Mouse (Mus musculus): Measurements from ENCODE around the gene Usp35. TPM values are rescaled to one million over a fixed set of nuclear protein-coding genes. Genes with fewer than 3 reads are reported as not detected.

Gene Usp35
- polyA plus RNA-seq, 1 experiment: 3.6 TPM

DNA sequence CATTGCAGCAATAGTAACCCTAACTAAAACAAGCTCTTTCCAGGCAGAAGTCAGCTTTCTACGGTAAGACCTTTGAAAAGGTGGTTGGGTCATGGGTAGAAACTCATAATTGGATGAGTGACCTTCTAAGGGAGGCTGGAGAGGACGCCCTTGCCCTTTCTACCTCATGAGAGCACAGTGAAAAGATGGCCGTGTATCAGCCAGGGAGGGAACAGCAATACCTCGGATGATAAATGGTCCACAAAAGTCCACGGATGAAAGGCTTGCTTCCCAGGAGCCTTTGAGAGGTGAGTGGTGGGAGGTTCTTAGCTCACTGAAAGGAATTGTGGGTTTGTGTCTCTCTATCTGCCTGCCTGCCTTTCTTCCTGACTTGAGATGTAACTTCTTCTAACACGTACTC, 21.5 kb upstream of the Usp35 start:
- Histone ChIP-seq H3K27me3 (ENCODE audit: control insufficient read depth, insufficient read depth, low read length) (no peaks in the 10 kb centered on the region), H3K27ac (ENCODE audit: control insufficient read depth, insufficient read depth, low read depth, low read length) (no peak overlapping the region), H3K4me1 (ENCODE audit: control insufficient read depth, insufficient read depth, low read length) (peaks cover 4% of the 10 kb centered on the region), H3K4me3 (ENCODE audit: control insufficient read depth, low read depth, low read length) (no peak overlapping the region), H3K36me3 (ENCODE audit: control insufficient read depth, insufficient read depth, low read length) (no peaks in the 10 kb centered on the region)
- no peak for TF ChIP-seq POLR2A (IDR thresholded peaks at IDR 0.05; ENCODE audit: control insufficient read depth, low read depth, low read length)

GRCm38 (mm10) chr7:97351792-97352513, 20.1 kb upstream of the Usp35 start:
- no peaks in the 10 kb centered on the region for H3K36me3 ChIP-seq (ENCODE audit: control insufficient read depth, insufficient read depth, low read length)
- H3K27ac ChIP-seq (ENCODE audit: control insufficient read depth, insufficient read depth, low read depth, low read length): no peak overlapping the region
- H3K4me1 ChIP-seq (ENCODE audit: control insufficient read depth, insufficient read depth, low read length): peaks cover 4% of the 10 kb centered on the region
- H3K27me3 ChIP-seq (ENCODE audit: control insufficient read depth, insufficient read depth, low read length): no peaks in the 10 kb centered on the region
- TF ChIP-seq POLR2A (IDR thresholded peaks at IDR 0.05; ENCODE audit: control insufficient read depth, low read depth, low read length) (no peak), CTCF (IDR thresholded peaks at IDR 0.05; ENCODE audit: control insufficient read depth, insufficient read depth, insufficient replicate concordance, low read depth, low read length) (no peak)
- no peak overlapping the region for H3K4me3 ChIP-seq (ENCODE audit: control insufficient read depth, low read depth, low read length)

DNA sequence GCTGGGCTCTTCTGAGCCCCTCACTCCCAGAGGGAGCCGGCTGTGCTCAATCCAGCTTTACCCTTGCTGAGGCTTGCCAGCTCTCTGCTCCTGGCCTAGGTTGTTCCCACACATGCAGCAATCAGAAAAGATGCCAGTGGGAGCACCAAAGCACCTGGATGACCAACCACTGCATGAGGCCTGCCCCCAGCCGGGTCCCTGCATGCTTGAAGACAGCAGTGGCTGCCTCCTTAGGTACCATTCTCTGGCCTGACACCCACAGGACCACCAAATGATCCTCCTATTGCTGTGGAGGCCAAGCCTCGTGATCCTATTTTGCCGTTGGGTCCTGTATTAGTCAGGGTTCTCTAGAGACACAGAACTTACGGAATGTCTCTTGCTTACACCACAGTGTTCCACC, 19.1 kb upstream of the Usp35 start:
- TF ChIP-seq CTCF (IDR thresholded peaks at IDR 0.05; ENCODE audit: control insufficient read depth, insufficient read depth, insufficient replicate concordance, low read depth, low read length) (no peak), POLR2A (IDR thresholded peaks at IDR 0.05; ENCODE audit: control insufficient read depth, low read depth, low read length) (no peak)
- Histone ChIP-seq H3K4me3 (ENCODE audit: control insufficient read depth, low read depth, low read length) (no peak overlapping the region), H3K4me1 (ENCODE audit: control insufficient read depth, insufficient read depth, low read length) (peaks cover 4% of the 10 kb centered on the region), H3K36me3 (ENCODE audit: control insufficient read depth, insufficient read depth, low read length) (no peaks in the 10 kb centered on the region), H3K27me3 (ENCODE audit: control insufficient read depth, insufficient read depth, low read length) (no peaks in the 10 kb centered on the region), H3K27ac (ENCODE audit: control insufficient read depth, insufficient read depth, low read depth, low read length) (no peak overlapping the region)

- TF ChIP-seq POLR2A (IDR thresholded peaks at IDR 0.05; ENCODE audit: control insufficient read depth, low read depth, low read length): no peak
- TF ChIP-seq CTCF (IDR thresholded peaks at IDR 0.05; ENCODE audit: control insufficient read depth, insufficient read depth, insufficient replicate concordance, low read depth, low read length): no peak
- H3K27ac ChIP-seq (ENCODE audit: control insufficient read depth, insufficient read depth, low read depth, low read length): no peak overlapping the region
- H3K4me1 ChIP-seq (ENCODE audit: control insufficient read depth, insufficient read depth, low read length): peaks cover 4% of the 10 kb centered on the region
- no peaks in the 10 kb centered on the region for H3K36me3 ChIP-seq (ENCODE audit: control insufficient read depth, insufficient read depth, low read length)
- H3K27me3 ChIP-seq (ENCODE audit: control insufficient read depth, insufficient read depth, low read length): no peaks in the 10 kb centered on the region
- no peak overlapping the region for H3K4me3 ChIP-seq (ENCODE audit: control insufficient read depth, low read depth, low read length)
Observed at GRCm38 (mm10) chr7:97349438-97349837, 17.6 kb upstream of the Usp35 start.

DNA sequence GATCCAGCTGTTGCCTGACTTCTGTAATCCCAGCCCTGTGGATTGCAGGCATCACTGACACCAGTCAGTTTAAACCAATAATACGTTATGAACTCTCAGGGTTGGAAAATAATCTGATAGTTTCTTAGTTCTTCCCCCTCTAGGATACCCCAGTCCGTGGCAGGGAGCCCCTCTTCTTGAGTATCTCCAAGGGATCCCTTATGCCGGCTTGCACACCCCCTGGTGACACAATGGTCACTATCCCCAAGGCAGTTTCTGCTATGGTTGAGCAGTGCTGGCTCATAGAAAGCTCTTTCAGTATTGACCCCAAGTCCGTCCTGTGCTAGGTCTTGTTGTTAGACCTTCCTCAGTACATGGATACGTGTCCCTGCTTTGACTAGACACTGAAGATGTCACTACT, 17.0 kb upstream of the Usp35 start:
- no peaks in the 10 kb centered on the region for H3K36me3 ChIP-seq (ENCODE audit: control insufficient read depth, insufficient read depth, low read length)
- no peak overlapping the region for H3K27ac ChIP-seq (ENCODE audit: control insufficient read depth, insufficient read depth, low read depth, low read length)
- H3K27me3 ChIP-seq (ENCODE audit: control insufficient read depth, insufficient read depth, low read length): no peaks in the 10 kb centered on the region
- TF ChIP-seq POLR2A (IDR thresholded peaks at IDR 0.05; ENCODE audit: control insufficient read depth, low read depth, low read length) (no peak), CTCF (IDR thresholded peaks at IDR 0.05; ENCODE audit: control insufficient read depth, insufficient read depth, insufficient replicate concordance, low read depth, low read length) (no peak)
- H3K4me1 ChIP-seq (ENCODE audit: control insufficient read depth, insufficient read depth, low read length): peaks cover 6% of the 10 kb centered on the region
- H3K4me3 ChIP-seq (ENCODE audit: control insufficient read depth, low read depth, low read length): no peak overlapping the region

DNA sequence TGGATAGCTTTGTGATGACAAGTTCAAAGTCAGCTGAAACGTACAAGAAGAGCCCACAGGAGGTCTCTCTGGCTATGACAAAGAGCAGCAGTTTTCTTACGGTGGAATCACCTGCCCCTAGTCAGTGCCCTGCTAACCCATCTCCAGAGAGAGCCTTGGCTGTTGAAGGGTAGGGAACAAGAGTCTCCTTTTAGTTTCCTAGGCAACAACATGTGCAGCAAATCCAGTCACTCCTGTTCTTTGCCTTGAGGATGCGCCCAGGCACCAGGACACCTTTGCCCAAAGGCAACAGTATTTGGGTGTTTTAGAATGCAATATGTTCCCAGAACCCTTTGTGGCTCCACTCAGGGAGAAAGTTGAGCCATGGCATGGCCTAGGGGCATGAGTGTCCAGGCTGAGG, 16.5 kb upstream of the Usp35 start:
- no peaks in the 10 kb centered on the region for H3K36me3 ChIP-seq (ENCODE audit: control insufficient read depth, insufficient read depth, low read length)
- H3K27ac ChIP-seq (ENCODE audit: control insufficient read depth, insufficient read depth, low read depth, low read length): no peak overlapping the region
- no peak overlapping the region for H3K4me3 ChIP-seq (ENCODE audit: control insufficient read depth, low read depth, low read length)
- TF ChIP-seq CTCF (IDR thresholded peaks at IDR 0.05; ENCODE audit: control insufficient read depth, insufficient read depth, insufficient replicate concordance, low read depth, low read length) (no peak), POLR2A (IDR thresholded peaks at IDR 0.05; ENCODE audit: control insufficient read depth, low read depth, low read length) (no peak)
- H3K27me3 ChIP-seq (ENCODE audit: control insufficient read depth, insufficient read depth, low read length): no peaks in the 10 kb centered on the region
- peaks cover 6% of the 10 kb centered on the region for H3K4me1 ChIP-seq (ENCODE audit: control insufficient read depth, insufficient read depth, low read length)

- Histone ChIP-seq H3K36me3 (ENCODE audit: control insufficient read depth, insufficient read depth, low read length) (no peaks in the 10 kb centered on the region), H3K27ac (ENCODE audit: control insufficient read depth, insufficient read depth, low read depth, low read length) (no peak overlapping the region), H3K27me3 (ENCODE audit: control insufficient read depth, insufficient read depth, low read length) (no peaks in the 10 kb centered on the region), H3K4me3 (ENCODE audit: control insufficient read depth, low read depth, low read length) (no peak overlapping the region), H3K4me1 (ENCODE audit: control insufficient read depth, insufficient read depth, low read length) (peaks cover 6% of the 10 kb centered on the region)
- TF ChIP-seq CTCF (IDR thresholded peaks at IDR 0.05; ENCODE audit: control insufficient read depth, insufficient read depth, insufficient replicate concordance, low read depth, low read length): no peak
Observed at GRCm38 (mm10) chr7:97347464-97347863, 15.6 kb upstream of the Usp35 start.

DNA sequence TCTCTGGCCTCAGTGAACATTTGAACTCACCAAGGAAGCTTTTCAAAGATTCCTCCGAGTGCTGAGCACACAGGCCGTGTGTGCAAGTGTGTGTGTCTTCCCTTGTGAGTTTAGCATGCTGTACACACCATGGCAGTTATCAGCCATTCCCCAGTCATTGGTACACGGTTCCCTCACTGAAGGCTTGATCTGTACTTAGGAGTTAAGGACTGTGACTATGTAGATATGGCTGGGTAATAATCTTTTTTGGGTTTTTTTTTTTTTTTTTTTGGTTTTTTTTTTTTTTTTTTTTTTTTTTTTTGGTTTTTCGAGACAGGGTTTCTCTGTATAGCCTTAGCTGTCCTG, 15.0 kb upstream of the Usp35 start:
- Histone ChIP-seq H3K27ac (ENCODE audit: control insufficient read depth, insufficient read depth, low read depth, low read length) (no peak overlapping the region), H3K4me1 (ENCODE audit: control insufficient read depth, insufficient read depth, low read length) (peaks cover 6% of the 10 kb centered on the region), H3K36me3 (ENCODE audit: control insufficient read depth, insufficient read depth, low read length) (no peaks in the 10 kb centered on the region), H3K4me3 (ENCODE audit: control insufficient read depth, low read depth, low read length) (no peak overlapping the region), H3K27me3 (ENCODE audit: control insufficient read depth, insufficient read depth, low read length) (no peaks in the 10 kb centered on the region)
- no peak for TF ChIP-seq CTCF (IDR thresholded peaks at IDR 0.05; ENCODE audit: control insufficient read depth, insufficient read depth, insufficient replicate concordance, low read depth, low read length)
- no peak for TF ChIP-seq POLR2A (IDR thresholded peaks at IDR 0.05; ENCODE audit: control insufficient read depth, low read depth, low read length)

Data from testis, adult 2 months (tissue).